Mouse (Mus musculus): ENCODE measurements around the gene Tuba1a. TPM values are rescaled to one million over a fixed set of nuclear protein-coding genes. Genes with fewer than 3 reads are reported as not detected.
A peak's percentile ranks its signal among the peaks of the same experiment; 100 is the strongest.
"Not testable (repeated sequence)": the region's sequence is repeated elsewhere in the genome, so short reads cannot be mapped to it uniquely, and the experiment has no call there.

The Tuba1a gene
- polyA plus RNA-seq, 1 experiment from 2014 or later, result 14,496 TPM

DNA sequence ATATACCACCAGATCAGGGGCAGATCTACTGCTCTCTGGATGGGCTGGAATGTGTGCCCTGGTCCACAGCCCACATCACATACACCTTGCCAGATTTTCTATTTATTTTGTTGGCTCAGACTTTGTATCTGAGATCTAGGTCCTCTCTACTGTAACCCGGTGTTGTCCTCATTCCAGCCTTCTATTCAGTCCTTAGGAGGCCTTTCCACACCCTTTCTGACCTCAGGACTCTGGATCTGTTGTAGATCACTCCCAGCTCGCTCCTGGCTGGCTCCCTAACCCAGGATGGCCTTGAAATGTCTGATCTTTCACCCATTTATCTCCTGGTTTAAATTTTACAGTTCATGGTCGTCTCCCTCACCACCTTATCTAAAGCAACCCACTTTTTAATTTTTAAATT is 28.8 kb downstream of the Tuba1a start:
- Histone ChIP-seq H3K9me3 (ENCODE audit: control insufficient read depth, low read length) (no peaks in the 10 kb centered on the region), H3K4me2 (ENCODE audit: low read depth, low read length) (no peak overlapping the region), H3K4me3 (ENCODE audit: low read depth, low read length) (no peak overlapping the region), H3K9ac (replicated peaks; ENCODE audit: low read depth, low read length) (no peak overlapping the region), H3K27me3 (ENCODE audit: control insufficient read depth, insufficient read depth, low read length) (no peaks in the 10 kb centered on the region), H3K27ac (ENCODE audit: low read depth, low read length) (no peak overlapping the region), H3K4me1 (ENCODE audit: control insufficient read depth, insufficient read depth, low read length) (no peaks in the 10 kb centered on the region), H3K36me3 (ENCODE audit: control insufficient read depth, insufficient read depth, low read length) (no peaks in the 10 kb centered on the region)
- ATAC-seq (ENCODE audit: low read depth), result no peak
- 84% methylated on average over 3 of the region's 3 CpGs for whole genome bisulfite sequencing

DNA sequence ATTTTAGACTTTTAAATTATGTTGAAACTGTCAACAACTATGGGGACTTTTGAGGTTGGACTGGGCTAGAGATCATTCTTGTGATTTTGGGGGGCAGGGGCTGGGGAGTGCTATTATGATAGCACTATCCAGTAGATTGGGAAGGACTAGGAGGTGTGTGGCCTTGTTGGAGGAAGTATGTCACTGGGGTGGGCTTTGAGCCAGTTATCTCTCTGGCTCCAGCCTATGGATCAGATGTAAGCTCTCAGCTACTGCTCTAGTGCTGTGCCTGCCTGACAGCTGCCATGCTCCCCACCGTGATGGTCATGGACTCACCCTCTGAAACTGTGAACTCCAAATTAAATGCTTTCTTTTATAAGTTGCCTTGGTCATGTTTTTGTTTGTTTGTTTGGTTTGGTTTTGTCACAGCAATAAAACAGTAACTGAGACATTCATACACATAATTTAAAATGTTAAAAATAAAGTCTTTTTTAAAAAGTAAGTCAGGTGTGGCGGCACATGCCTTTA is 30.4 kb downstream of the Tuba1a start:
- H3K4me3 ChIP-seq (ENCODE audit: low read depth, low read length), result no peak overlapping the region
- no peak overlapping the region for H3K4me2 ChIP-seq (ENCODE audit: low read depth, low read length)
- H3K27me3 ChIP-seq (ENCODE audit: control insufficient read depth, insufficient read depth, low read length), result no peaks in the 10 kb centered on the region
- H3K4me1 ChIP-seq (ENCODE audit: control insufficient read depth, insufficient read depth, low read length), result no peaks in the 10 kb centered on the region
- ATAC-seq (ENCODE audit: low read depth), result no peak
- WGBS, result 88% methylated on average over 2 of the region's 2 CpGs
- H3K27ac ChIP-seq (ENCODE audit: low read depth, low read length), result no peak overlapping the region
- no peaks in the 10 kb centered on the region for H3K36me3 ChIP-seq (ENCODE audit: control insufficient read depth, insufficient read depth, low read length)
- no peaks in the 10 kb centered on the region for H3K9me3 ChIP-seq (ENCODE audit: control insufficient read depth, low read length)
- H3K9ac ChIP-seq (replicated peaks; ENCODE audit: low read depth, low read length), result no peak overlapping the region

DNA sequence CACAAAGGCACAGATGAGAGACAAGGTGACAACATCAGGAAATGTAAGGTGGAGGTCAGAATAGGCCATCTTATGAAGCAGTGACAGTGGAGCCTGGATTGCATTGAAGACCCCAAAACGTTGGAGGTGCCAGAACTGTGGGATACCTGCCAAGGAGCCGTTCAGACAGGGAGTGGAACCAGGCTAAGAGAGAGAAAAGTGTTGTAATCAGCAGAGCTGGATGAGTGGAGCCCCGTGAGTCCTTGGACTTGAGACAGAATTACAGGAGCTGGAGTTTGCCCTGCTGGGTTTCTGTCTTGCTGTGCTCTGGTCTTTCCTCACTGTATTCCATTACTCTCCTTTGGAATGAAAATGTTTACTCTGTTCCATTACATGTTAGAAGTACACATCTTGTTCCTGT is 30.9 kb downstream of the Tuba1a start:
- no peaks in the 10 kb centered on the region for H3K9me3 ChIP-seq (ENCODE audit: control insufficient read depth, low read length)
- H3K9ac ChIP-seq (replicated peaks; ENCODE audit: low read depth, low read length), result no peak overlapping the region
- no peak overlapping the region for H3K4me2 ChIP-seq (ENCODE audit: low read depth, low read length)
- no peak overlapping the region for H3K27ac ChIP-seq (ENCODE audit: low read depth, low read length)
- H3K4me3 ChIP-seq (ENCODE audit: low read depth, low read length), result no peak overlapping the region
- H3K36me3 ChIP-seq (ENCODE audit: control insufficient read depth, insufficient read depth, low read length), result no peaks in the 10 kb centered on the region
- ATAC-seq (ENCODE audit: low read depth), result no peak
- peaks cover 2% of the 10 kb centered on the region; the same call in 1 of the 2 replicates for H3K27me3 ChIP-seq (ENCODE audit: control insufficient read depth, insufficient read depth, low read length)
- no peaks in the 10 kb centered on the region for H3K4me1 ChIP-seq (ENCODE audit: control insufficient read depth, insufficient read depth, low read length)
- 65% methylated on average over 3 of the region's 3 CpGs for WGBS

DNA sequence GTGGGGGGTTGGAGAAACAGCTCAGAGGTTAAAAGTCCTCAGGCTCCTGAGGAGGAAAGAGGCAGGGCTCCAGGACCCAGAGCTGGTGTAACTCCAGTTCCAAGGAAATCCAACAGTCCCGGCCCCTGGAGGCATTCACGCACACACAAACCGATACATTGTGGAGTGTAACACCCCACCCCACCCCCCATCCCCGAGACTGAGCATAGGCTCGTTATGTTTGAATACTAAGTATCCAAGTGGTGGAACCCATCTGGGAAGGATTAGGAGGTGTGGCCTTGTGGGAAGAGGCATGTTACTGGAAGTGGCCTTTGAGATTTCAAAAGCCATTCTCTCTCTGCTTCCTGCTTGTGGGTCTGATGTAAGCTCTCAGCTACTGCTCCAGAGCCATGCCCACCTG is 32.0 kb downstream of the Tuba1a start:
- Histone ChIP-seq H3K4me2 (ENCODE audit: low read depth, low read length) (no peak overlapping the region), H3K4me1 (ENCODE audit: control insufficient read depth, insufficient read depth, low read length) (peaks cover 3% of the 10 kb centered on the region; the same call in 1 of the 2 replicates), H3K27me3 (ENCODE audit: control insufficient read depth, insufficient read depth, low read length) (peaks cover 3% of the 10 kb centered on the region; the same call in 1 of the 2 replicates), H3K4me3 (ENCODE audit: low read depth, low read length) (no peak overlapping the region), H3K27ac (ENCODE audit: low read depth, low read length) (no peak overlapping the region), H3K36me3 (ENCODE audit: control insufficient read depth, insufficient read depth, low read length) (no peaks in the 10 kb centered on the region), H3K9me3 (ENCODE audit: control insufficient read depth, low read length) (no peaks in the 10 kb centered on the region), H3K9ac (replicated peaks; ENCODE audit: low read depth, low read length) (no peak overlapping the region)
- no peak for ATAC-seq (ENCODE audit: low read depth)
- WGBS, result 86% methylated on average over 5 of the region's 5 CpGs

DNA sequence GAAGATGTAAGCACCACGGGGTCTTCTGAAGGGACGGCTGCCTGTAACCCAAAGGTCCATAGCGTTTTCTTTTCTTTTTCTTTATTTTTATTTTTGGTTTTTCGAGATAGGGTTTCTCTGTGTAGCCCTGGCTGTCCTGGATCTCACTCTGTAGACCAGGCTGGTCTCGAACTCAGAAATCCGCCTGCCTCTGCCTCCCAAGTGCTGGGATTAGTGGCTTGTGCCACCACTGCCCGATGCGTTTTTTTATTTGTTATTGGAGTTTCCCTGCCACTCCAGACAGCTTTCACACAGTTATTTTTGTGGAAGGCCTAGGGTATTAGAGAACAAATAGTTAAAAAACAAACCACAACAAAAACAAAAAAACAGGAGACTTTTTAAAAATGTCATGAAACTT is 35.0 kb downstream of the Tuba1a start:
- WGBS, result 25% methylated on average over 8 of the region's 8 CpGs
- ATAC-seq (ENCODE audit: low read depth), result not testable (repeated sequence)

DNA sequence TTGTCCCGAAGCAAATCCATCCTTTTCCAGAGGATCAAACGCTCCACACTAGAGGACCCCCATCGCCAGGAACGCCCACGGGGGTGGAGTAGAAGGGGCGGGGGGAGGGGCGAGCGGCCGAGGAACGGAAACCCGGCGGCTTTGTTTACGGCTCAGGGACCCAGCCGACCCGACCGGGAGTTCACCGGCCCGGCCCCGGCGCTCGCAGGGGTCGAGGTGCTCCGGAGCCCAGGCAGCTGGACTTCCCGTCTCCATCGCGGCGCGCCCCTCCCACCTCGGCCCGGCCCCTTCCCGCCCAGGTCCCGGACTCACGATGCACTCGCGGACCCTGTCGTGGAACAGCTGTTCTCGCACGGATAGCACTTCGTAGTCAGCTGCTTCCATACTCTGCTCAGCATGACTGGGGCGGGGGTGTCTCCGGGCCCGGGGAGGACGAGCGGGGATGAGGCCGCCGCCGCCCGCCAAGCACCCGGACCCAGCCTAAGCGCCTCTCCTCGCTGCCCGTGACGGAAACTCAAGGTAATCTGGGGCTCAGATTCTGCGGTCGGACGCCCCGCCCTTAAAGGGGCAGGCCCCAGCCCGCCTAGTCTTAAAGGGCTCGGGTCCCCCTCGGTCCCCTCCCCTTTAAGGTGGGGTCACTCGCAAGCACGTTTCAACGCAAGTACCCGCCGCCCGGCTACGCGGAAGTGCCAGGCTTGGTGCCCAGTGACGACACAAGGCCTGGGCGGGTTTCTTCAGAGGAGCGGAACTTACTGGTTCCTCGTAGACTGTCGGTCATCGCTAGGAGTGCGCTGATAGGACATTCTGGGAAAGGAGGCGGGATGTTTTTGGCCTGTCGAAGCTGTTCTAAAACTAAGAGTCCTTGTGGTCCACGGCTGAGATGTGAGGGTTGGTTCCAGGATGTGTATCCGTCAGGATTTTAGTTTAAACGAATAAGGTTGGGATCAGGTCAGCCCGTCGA is 35.7 kb downstream of the Tuba1a start, which contains the start of gene Lmbr1l:
TSS of gene Lmbr1l (minus strand) at position 694 of the 961 bp plus-strand sequence.
- peaks cover 17% of the 10 kb centered on the region for H3K4me1 ChIP-seq (ENCODE audit: control insufficient read depth, insufficient read depth, low read length)
- peaks cover 9% of the 10 kb centered on the region for H3K36me3 ChIP-seq (ENCODE audit: control insufficient read depth, insufficient read depth, low read length)
- peak within 1 kb of the TSS; percentile 97 for H3K27ac ChIP-seq (ENCODE audit: low read depth, low read length)
- peaks cover 3% of the 10 kb centered on the region; the same call in 1 of the 2 replicates for H3K27me3 ChIP-seq (ENCODE audit: control insufficient read depth, insufficient read depth, low read length)
- under 1% methylated on average over 81 of the region's 82 CpGs for WGBS
- no peaks in the 10 kb centered on the region for H3K9me3 ChIP-seq (ENCODE audit: control insufficient read depth, low read length)
- ATAC-seq (ENCODE audit: low read depth), result peak; percentile 99
- peak within 1 kb of the TSS; percentile 90 for H3K9ac ChIP-seq (replicated peaks; ENCODE audit: low read depth, low read length)
- H3K4me3 ChIP-seq (ENCODE audit: low read depth, low read length), result peak within 1 kb of the TSS; percentile 88
- peak within 1 kb of the TSS; percentile 50 for H3K4me2 ChIP-seq (ENCODE audit: low read depth, low read length)

More for the DNA sequence above, 35.0 kb downstream of the Tuba1a start:
- Histone ChIP-seq H3K4me3 (ENCODE audit: low read depth, low read length) (peak overlapping the region; percentile 88), H3K4me1 (ENCODE audit: control insufficient read depth, insufficient read depth, low read length) (peaks cover 17% of the 10 kb centered on the region), H3K27ac (ENCODE audit: low read depth, low read length) (peak overlapping the region; percentile 71; the same call in 1 of the 2 replicates), H3K4me2 (ENCODE audit: low read depth, low read length) (peak overlapping the region; percentile 50), H3K9ac (replicated peaks; ENCODE audit: low read depth, low read length) (peak overlapping the region; percentile 90; the same call in 1 of the 2 replicates)
- not testable (repeated sequence) for H3K36me3 ChIP-seq (ENCODE audit: control insufficient read depth, insufficient read depth, low read length); H3K27me3 ChIP-seq (ENCODE audit: control insufficient read depth, insufficient read depth, low read length); H3K9me3 ChIP-seq (ENCODE audit: control insufficient read depth, low read length)

DNA sequence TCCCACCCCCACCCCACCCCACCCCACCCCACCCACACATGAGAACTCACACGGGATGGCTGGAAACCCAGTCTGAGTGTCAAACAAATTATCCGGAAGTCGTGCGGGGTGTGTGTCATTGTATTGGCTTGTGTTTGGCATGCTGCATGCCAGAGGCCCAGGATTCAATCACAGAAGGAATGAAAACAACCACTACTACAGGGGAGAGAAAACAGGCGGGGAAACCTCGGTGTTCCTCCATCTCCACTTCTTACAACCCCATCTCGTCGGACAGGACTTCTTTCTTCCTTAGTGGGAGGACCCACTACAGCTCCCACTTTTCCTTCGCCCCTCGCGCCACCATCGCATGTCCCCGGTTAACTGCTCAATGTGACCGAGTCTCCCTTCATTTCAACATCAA is 36.4 kb downstream of the Tuba1a start:
- H3K9ac ChIP-seq (replicated peaks; ENCODE audit: low read depth, low read length), result peak overlapping the region; percentile 90
- WGBS, result 0% methylated on average over 14 of the region's 14 CpGs
- peaks cover 3% of the 10 kb centered on the region; the same call in 1 of the 2 replicates for H3K27me3 ChIP-seq (ENCODE audit: control insufficient read depth, insufficient read depth, low read length)
- H3K9me3 ChIP-seq (ENCODE audit: control insufficient read depth, low read length), result no peaks in the 10 kb centered on the region
- peak overlapping the region; percentile 88 for H3K4me3 ChIP-seq (ENCODE audit: low read depth, low read length)
- no peak for ATAC-seq (ENCODE audit: low read depth)
- peak overlapping the region; percentile 97 for H3K27ac ChIP-seq (ENCODE audit: low read depth, low read length)
- H3K36me3 ChIP-seq (ENCODE audit: control insufficient read depth, insufficient read depth, low read length), result peaks cover 16% of the 10 kb centered on the region
- peak overlapping the region; percentile 50 for H3K4me2 ChIP-seq (ENCODE audit: low read depth, low read length)
- H3K4me1 ChIP-seq (ENCODE audit: control insufficient read depth, insufficient read depth, low read length), result peaks cover 17% of the 10 kb centered on the region

DNA sequence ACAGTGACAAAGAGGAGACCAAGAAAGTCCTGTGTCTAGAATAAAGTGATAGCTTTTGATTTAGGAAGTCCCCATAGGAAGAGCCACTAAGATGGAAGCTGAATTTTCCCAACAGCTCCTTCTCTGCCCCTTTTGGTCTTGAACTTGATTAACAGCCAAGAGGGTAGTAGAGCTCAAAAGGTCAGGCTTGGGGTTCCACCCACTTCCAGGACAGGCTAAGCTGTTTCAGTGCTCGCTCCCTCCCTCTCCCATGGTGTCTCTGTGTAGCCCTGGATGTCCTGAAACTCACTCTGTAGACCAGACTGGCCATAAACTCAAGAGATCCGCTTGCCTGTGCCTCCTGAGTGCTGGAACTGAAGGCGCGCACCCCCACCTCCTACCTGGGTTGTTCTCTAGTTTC is 37.5 kb downstream of the Tuba1a start:
- Histone ChIP-seq H3K4me3 (ENCODE audit: low read depth, low read length) (peak overlapping the region; percentile 88; the same call in 1 of the 2 replicates), H3K4me2 (ENCODE audit: low read depth, low read length) (peak overlapping the region; percentile 50), H3K4me1 (ENCODE audit: control insufficient read depth, insufficient read depth, low read length) (peaks cover 17% of the 10 kb centered on the region), H3K9me3 (ENCODE audit: control insufficient read depth, low read length) (no peaks in the 10 kb centered on the region), H3K9ac (replicated peaks; ENCODE audit: low read depth, low read length) (peak overlapping the region; percentile 90), H3K27me3 (ENCODE audit: control insufficient read depth, insufficient read depth, low read length) (peaks cover 3% of the 10 kb centered on the region; the same call in 1 of the 2 replicates), H3K36me3 (ENCODE audit: control insufficient read depth, insufficient read depth, low read length) (peaks cover 27% of the 10 kb centered on the region), H3K27ac (ENCODE audit: low read depth, low read length) (no peak overlapping the region)
- no peak for ATAC-seq (ENCODE audit: low read depth)
- WGBS, result 80% methylated on average over 4 of the region's 4 CpGs

DNA sequence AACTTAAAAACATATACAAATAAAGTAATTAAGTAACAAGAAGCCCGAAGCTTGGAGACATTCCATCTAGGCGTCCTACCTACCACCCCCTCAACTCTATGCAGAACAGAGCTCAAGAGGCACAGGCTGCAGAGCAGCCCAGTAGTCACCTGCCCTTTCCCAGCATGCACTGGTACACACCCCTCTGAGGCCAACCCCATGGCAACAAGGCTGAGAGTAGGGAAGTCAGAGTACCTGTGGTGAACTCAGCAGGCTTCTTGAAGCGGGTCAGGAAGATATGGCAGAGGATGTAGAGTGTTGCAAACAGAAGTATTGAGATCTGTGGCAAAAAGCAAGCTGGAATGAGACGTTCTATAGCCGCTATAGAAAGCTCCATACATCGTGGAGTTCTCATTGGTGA is 38.6 kb downstream of the Tuba1a start:
- no peaks in the 10 kb centered on the region for H3K9me3 ChIP-seq (ENCODE audit: control insufficient read depth, low read length)
- no peak overlapping the region for H3K27ac ChIP-seq (ENCODE audit: low read depth, low read length)
- H3K9ac ChIP-seq (replicated peaks; ENCODE audit: low read depth, low read length), result no peak overlapping the region
- peaks cover 33% of the 10 kb centered on the region for H3K36me3 ChIP-seq (ENCODE audit: control insufficient read depth, insufficient read depth, low read length)
- peaks cover 17% of the 10 kb centered on the region for H3K4me1 ChIP-seq (ENCODE audit: control insufficient read depth, insufficient read depth, low read length)
- no peak overlapping the region for H3K4me3 ChIP-seq (ENCODE audit: low read depth, low read length)
- no peak overlapping the region for H3K4me2 ChIP-seq (ENCODE audit: low read depth, low read length)
- 94% methylated on average over 6 of the region's 6 CpGs for WGBS
- H3K27me3 ChIP-seq (ENCODE audit: control insufficient read depth, insufficient read depth, low read length), result peaks cover 3% of the 10 kb centered on the region; the same call in 1 of the 2 replicates
- ATAC-seq (ENCODE audit: low read depth), result no peak
